Mouse (Mus musculus) 416B (cell line): ENCODE measurements at regions not wholly inside any gene's neighbourhood (a gene's known extent, or its start where the extent isn't known, plus 50 kb on each side); places are given as distances from the start of the nearest gene placed in this dataset.

Experiments
- DNase-seq: peaks from one replicate; pipeline ENCODE4 v3.0.0; 2011; ENCODE audit warnings: low read depth

DNA sequence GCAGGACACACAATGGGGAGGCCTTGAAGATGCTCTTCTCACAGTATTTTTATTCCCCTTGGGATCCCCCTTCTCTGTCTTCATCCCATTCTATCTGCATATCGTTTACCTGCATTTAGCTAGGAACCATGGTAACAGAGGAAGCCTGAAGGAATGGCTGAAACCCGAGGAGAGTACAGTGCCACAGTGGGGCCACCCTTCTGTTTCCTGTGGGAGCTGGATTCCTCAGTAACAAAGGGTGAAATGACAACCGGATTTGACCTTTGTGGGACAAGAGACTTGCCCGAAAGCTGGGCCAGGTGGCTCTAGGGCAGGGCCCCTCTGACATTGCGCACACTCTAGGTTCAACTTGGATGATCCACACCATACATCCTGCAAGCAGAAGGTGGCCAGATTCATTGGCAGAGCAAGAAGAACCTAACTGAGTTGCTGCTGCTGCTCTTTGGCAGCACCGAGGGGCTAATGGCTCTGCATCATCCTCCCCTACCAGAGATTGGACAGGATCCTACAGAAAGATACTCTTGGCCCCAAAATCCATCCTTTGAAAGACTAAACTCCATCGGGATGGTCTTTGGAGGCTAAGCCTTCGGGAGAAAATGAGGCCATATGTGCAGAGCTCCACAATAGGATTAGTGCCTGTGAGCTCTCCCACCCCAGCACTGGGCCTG lies 310.0 kb downstream of the Sox9 start:
- DNase-seq = no peak

DNA sequence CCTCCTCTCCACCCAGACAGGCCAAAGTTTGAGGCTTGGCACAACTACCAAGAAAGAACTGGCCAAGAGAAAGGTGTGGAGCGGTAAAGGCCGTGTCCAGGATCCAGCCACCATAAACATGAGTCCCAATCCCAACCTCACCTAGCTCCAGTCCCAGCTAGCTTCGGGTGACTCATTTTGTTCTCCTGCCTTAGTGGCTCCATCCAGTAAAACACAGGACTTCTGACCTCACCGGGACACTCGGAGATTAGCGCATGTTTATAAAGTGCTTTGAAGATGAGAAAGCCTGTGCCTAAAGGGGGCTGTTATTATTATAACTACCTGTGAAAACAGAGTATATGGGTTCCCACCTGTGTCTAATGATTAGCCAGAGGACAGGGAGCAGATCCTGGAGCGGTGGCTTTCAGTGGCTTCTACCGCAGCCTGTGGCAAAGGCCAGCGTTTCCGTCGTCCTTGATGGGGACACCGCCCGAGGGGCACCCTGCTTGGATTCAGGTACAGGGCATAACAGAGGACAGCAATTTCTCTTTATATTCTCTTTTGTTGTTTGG lies 311.9 kb downstream of the Sox9 start:
- no peak for DNase-seq

DNA sequence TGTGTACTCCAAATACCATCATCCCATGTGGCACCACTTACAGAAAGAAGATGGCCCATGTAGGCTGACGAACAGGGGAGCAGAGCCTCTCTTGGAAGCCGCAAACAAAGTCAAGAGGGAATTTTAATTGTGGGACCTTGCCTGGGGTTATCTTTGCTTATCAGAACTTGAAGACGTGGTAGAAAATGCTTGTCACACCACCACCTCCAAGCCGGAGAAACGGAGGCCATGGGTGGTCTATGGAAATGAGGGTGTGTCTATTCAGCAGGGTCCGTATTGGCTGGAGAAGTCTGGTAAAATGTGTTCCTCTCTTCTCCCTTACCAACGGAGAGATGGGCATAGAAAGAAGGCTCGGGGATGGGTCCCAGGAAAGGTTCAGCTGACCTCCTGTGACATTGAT lies 313.6 kb downstream of the Sox9 start:
- no peak for DNase-seq

DNA sequence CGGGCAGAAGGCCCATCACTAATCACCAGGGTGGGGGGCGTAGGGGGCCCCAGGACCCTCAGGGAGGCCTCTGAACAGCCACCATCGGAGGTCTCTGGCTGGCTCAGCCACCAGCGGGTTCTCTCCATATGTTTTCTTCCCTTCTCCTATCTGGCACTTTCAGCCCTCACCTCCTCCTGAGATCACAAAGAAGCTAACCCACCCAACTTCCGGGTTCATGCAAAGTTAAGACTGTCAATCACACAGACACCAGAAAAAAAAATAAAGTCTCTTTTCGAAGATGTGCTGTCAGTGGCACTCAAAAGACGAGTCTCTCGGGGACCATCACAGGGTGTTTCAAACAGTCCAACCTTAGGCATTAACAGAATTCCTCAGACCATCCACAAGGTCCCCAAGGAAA lies 314.2 kb downstream of the Sox9 start:
- no peak for DNase-seq

DNA sequence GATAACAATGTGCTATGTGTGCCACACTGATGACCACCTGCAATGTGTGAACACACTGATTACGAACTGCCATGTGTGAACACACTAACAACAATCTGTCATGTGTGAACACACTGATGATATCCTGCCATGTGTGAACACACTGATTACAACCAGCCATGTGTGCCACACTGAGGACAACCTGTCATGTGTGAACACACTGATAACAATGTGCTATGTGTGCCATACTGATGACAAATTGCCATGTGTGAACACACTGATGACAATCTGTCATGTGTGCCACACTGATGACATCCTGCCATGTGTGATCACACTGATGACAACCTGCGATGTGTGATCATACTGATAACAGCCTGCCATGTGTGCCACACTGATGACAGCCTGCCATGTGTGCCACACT lies 316.3 kb downstream of the Sox9 start:
- no peak for DNase-seq

DNA sequence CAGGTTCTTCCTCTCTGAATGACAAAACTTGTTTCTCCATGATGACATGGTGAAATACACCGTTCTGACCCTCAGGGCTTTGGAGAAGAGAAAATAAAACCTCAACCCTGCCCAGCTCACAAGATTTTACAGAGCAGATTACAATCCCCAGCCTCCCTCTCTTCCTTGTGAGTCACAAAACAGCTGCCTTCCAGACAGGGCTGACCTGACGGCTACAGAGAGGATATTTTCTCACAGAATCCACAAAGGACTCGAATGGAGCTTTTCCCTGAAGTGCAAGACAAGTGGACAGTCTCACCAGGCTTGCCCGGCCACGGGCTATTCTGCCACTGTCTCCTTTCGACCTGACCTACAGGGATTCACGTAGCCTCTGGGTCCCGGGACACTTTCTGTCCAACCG lies 318.8 kb downstream of the Sox9 start:
- DNase-seq = no peak

DNA sequence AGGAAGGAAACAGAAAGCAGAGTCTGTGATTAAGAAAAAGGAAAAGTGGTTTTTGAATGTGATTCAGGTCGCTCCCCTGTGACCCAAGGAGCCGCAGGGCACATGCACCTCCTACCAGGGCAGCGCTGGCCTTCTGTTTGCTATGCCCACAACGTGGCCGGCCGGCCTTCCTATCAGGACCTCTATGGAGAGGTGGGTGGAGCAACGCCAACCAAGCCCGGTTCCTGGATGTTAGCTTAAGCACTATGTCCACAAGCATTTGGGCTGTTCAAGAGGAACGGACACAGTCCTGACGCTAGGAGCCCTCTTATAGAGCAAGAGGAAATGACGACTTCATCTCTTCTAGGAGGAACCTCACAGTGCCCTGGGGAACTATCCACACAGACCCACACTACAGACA lies 319.5 kb downstream of the Sox9 start:
- no peak for DNase-seq

DNA sequence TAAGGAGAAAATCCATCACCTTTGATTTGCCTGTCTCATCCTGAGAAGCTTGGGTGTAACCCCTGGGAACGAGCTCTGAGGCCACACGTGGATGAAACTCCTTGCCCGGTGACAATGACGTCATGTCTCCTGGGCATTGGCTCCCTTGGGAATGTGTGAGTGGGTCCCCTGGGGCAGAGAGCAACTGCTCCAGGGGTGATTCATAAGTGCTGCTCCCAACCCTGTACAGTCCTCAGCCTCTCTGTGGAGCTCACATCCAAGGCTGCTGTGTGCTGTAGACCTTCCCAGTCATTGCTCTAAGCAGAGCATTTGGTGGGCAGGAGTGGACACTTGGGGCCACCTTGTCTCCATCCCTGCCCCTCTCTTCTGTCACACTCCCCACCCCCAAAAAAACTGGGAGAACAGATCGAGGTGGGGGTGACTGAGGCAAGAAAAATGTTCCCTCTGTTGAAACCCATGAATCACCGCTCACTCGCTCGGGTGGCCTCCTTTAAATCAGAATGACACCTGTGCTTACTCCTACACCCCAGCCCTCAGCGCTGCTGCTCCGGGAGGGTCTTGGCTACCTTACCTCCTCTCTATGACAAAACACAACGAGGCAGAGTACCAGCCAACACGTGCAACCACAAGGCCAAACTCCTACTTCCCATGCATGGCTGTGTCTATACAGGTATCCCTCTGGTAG lies 321.3 kb downstream of the Sox9 start:
- no peak for DNase-seq

DNA sequence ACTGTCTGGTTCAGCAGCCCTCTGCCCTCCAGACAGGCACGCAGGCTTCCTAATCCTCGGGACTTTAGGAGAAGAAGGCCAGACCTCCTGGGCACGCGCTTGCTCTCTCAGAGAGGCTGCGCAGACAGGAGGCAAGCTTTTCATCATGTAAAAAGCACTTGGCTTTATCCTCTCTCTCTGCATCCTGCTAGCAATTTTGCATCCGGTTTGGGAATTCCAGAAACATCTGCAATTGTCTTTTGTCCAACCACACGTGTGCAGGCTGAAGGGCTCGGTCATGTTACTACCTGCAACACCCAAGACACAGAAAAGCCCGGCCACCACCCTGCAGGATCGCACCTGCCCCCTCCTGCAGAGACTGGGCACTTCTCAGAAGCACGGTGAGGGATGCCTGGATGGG lies 323.3 kb downstream of the Sox9 start:
- no peak for DNase-seq

DNA sequence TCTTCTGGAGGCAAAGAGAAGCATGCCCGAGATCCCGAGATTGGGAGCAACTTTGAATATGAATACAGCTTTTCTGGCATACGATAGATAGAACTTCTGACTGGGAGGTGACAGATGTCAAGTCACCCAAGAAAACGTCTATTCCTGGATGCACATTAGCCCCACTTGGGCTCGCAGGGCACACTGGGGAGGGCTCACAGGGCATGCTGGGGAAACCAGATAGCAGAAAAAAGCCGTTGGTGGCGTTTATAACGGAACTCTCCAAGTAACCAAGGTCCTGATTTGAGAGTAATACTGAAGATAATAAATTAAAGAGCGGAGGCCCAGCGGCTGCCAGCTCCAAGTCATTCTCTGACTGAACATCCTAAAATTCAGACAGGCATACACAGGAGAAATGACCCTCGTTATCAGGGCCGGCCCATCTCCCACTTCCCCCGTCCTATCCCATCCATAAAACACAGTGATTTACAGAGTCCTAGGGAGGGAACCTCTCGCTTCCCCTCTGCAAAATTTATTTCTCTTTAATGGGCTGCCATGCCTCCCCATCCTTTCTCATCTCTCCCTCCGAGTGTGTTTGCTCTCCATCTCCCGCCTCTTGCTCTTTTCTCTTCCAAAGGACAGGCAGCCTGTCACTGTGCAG lies 325.3 kb downstream of the Sox9 start:
- no peak for DNase-seq

DNA sequence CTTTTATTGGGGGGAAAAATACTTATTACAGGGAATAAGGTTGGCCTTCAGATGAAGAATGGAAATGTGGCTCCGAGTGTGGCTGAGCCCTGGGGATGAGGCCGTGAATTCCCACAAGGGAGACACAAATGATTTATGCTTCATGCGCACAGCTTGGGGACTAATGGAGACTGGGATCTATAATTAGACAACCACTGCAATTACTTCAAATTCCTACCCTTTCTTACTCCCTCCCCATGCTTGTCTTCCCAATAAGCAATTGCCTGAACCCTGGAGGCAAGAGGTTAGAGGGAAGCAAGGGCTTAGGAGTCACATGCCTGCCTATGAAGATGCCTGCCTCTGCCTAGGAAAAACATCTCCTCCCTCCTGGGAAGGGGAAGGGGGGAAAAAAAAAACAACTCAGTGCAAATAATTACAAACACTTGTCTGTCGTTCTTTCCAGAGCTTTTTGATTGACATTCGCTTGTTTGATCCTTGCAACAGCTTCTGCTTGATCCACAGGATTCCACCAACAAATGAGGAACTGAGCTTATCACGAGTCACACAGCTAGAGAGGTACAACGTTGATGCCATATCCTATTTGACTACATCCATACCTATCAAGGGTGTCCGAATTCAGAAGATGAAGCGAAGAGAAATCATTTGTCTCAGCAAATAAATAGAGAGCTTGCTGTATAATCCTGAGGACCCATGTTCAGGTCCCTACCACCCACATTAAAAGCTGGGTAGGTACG lies 326.1 kb downstream of the Sox9 start:
- no peak for DNase-seq

DNA sequence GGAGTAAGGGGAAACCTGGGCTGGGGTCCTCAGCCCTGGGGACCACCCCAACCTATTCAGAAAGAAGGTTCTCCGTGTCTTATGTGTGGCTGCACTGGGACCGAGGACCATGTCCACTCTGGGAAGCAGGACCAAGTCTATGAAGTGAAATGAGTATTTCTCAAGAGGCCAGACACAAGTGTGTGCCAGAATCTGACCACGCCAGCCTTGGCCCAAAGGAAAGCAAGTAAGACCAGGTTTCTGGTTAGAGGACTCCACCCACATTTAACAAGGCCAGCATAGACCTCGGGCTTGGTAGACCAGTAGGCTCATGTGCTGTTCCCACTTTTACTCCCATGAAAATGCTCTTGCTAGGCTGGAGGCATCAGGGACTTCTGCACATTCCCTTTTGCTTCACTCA lies 327.1 kb downstream of the Sox9 start:
- DNase-seq = no peak

DNA sequence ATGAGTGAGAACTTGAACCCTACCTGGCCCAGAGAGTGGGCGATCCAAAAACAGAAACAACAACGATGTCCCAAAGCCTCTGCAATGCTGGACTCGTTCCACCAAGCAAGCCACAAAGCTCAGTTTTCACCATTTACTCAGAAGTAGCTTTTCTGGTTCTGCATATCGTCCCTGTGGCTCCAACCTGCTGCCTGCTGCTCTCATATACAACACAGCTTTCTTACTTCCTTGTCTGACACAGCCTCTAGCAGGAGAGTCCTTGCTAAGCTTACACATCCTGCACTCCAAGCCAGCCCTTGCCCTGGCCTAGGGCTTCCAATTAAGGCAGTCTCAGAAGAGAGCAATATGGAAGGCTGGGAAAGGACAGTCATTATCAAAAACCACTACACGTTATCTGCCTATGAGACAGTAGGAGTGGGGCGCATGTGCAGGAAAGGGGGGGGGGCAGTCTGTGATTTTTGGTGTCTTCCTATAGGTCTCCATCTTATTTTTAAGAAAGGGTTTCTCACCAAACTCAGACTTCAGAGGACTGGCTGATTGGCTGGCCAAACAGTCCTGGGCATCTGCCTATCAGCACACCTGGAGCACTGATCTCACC lies 331.3 kb downstream of the Sox9 start:
- DNase-seq = no peak

DNA sequence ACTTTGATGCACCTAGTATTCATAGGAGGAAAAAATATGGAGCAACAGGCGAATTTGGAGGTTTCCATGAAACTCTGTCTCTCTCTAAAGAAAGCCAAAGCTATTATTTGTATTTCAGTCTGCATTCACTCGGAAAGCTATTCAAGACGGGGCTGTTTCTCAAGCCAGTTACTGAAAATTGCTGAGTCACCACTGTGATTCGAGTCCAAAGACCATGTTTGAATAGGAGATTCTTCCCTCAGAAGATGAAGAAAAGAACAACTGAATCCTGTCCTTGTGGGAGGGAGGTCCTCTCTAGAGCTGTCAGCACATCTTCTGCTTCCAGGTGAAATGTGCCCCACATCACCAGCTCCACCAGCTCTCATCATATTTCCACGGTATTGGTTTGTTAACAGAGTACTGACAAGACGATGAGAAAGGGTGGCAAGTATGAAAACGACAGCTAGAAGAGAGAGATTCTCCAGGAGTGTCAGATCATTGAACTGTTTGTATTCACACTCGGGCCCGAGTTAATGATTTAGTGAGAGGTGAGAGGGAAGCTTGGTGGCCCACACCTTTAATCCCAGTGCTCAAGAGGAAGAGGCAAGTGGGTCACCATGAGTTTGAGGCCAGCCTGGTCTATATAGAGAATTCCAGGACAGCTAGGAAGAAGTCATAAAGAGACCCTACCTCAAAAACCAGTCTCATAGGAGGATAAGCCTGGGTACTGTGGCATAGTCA lies 335.3 kb downstream of the Sox9 start:
- DNase-seq = no peak

DNA sequence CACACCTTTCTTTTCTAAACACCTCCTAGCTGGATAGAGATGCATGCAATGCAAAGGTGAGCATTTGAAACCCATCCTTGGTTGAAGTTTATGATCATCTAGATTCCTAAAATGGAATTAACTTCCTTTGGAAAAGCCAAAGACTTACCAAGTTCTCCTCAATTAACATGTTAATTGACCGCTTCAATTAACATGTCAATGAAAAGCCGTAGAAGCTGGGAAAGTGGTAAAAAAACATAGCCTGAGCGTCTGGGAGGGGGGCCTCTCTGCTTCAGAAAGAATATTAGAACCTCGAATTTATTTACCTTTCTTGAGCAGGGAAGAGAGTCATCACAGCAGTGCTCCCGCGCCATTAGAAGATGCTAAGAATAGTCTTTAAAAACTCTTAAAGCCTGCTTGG lies 338.5 kb downstream of the Sox9 start:
- no peak for DNase-seq

DNA sequence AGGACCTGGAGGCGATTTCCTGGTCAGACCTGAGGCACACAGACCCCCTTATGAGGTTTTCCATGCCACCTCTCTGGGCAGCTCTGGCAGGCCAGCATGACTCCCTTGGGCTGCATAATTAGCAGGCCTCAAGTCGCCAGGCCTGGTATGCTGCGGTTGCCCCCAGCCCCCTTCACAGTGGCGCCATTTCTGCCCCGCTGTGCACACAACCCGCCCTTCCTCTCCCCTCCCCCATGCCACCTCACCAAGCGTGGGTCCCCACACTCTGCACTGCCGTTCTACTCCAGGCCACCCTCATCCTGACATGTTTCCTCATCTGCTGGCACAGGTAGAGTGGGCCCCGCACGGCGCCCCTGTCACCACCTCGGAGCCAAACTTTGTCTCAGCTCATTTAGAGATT lies 339.3 kb downstream of the Sox9 start:
- DNase-seq = no peak

DNA sequence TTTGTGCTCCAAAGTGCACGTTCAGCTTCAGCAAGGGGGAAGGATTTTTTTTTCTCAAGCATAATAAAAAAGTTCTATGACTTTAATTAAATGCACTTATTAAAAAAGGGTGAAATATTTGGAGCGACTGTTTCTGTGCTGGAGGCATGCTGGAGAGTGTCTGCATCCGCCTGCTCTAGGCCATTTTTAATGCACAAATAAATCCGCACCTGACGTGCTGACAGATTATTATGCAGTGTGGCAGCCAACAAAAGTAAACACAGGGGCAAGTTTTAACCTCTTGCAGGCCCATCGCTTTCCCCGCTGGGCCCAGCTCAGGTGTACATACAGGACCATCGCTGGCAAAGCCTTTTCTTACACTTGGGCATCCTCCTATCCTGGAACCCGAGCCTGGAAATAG lies 340.1 kb downstream of the Sox9 start:
- no peak for DNase-seq

DNA sequence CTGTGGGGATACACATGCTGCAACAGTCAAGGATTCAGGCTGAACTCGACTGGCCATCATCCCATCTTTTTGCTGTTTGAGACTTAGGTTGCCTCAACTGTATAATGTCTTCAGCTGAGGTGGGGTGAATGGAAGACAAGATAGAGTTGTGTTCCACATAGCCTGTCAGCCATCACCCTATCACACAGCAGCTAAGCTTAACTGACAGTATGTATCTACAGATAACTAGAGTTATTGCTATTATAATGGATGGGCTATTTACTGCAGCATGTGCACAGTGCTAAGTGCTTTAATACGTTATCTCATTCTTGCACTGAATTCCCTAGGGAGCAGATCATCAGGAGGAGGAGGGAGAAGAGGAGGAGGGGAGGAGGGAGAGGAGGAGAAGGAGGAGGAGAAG lies 340.9 kb downstream of the Sox9 start:
- DNase-seq = no peak

DNA sequence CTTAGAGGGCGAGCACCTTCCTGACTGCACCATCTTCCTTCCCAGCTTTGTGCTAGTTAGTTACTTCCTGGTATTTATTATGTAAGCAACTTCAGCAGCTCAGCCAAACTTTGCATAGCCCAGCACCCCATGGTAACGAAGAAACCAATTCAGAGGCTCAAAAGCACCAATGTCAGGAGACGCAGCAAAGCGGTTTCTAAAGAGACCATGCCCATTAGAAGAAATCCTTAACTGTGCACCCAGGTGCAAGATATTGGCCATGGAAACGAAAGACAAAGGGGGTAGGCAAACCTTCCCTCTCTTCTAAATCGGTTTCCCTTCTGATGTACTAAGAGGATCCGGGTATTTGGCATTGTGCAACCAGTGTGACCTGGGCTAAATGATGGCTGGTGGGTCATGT lies 343.8 kb downstream of the Sox9 start:
- DNase-seq = no peak

DNA sequence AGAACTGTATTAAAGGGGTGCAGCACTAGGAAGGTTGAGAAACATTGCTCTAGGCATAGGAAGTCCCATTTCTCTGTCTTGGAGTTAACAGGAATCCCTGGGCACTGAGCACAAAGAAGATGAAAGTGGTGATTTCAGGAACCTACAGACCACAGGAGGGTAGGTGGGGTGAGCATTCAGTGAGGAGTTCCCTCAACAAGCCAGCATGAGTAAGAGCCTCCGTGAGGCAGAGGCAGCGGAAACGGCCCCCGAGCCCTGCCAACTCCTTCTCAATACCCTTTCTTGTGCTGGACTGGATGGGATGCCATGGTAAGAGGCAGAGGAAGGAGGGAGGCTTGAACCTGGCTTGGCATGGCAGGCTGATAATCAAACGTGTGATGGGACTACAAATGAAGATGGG lies 347.2 kb downstream of the Sox9 start:
- no peak for DNase-seq

DNA sequence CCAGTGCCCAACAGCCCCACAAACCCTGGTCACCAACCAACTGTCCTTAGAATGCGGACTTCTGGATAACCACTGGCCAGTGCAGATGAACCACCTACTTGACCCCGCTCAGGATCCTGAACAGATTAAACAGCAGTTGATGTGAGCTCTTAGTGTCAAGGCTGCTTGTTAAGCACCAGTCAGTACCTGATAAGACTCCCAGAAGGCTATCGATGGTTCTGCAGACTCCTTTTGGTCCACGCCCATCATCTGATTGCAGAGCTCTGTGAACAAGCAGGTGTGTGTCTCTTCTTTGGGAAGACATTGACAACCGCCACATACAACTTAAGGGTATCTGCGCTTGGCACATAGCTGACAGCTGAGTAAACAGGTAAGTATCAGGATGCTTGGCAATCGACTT lies 348.0 kb downstream of the Sox9 start:
- no peak for DNase-seq
